Mouse (Mus musculus) adrenal gland, adult 18-20 months (tissue): ENCODE measurements around the gene Mrpl1. TPM values are rescaled to one million over a fixed set of nuclear protein-coding genes. Genes with fewer than 3 reads are reported as not detected.

Experiments used
- DNase-seq, 2 experiments: peaks; one replicate each; pipeline ENCODE4 v3.0.0; 2021 to 2022; ENCODE audit warnings: low spot score in 2 of 2
- total RNA-seq, 2 experiments: library from RNA; stranded (reverse); gene quantifications; 1 replicate in 1 of 2; 2 replicates in 1 of 2; pipeline ENCODE4 v1.2.3; 2021

Mrpl1 gene
- total RNA-seq, 2 experiments from 2014 or later: 19.6 to 20.2 TPM

- DNase-seq: no peak
Measured at GRCm38 (mm10) chr5:96201462-96202154, 7.7 kb upstream of the Mrpl1 start.

GRCm38 (mm10) chr5:96206897-96207296 is 2.4 kb upstream of the Mrpl1 start:
- DNase-seq: peak; percentile 39 to 40

GRCm38 (mm10) chr5:96207531-96207930 is 1.8 kb upstream of the Mrpl1 start:
- DNase-seq: no peak

DNA sequence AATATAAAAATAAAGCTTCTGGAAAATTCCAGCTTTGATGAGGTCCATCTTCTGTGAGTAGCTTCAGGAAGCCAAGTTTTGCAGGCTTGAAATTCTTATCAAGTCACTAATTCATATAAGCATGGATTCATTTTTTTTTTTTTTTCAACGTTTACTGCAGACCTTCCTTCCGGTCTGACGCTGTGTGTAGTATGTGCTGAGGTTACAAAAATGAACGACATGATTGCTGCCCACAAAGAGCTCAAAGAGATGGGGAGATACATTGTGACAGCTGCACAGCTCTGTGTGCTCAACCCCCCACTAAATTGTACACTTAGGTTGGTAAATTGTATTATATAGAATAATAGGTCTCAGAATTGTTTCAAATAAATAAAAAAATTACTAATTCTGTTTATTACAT is 750 bp upstream of the Mrpl1 start:
- no peak for DNase-seq

DNA sequence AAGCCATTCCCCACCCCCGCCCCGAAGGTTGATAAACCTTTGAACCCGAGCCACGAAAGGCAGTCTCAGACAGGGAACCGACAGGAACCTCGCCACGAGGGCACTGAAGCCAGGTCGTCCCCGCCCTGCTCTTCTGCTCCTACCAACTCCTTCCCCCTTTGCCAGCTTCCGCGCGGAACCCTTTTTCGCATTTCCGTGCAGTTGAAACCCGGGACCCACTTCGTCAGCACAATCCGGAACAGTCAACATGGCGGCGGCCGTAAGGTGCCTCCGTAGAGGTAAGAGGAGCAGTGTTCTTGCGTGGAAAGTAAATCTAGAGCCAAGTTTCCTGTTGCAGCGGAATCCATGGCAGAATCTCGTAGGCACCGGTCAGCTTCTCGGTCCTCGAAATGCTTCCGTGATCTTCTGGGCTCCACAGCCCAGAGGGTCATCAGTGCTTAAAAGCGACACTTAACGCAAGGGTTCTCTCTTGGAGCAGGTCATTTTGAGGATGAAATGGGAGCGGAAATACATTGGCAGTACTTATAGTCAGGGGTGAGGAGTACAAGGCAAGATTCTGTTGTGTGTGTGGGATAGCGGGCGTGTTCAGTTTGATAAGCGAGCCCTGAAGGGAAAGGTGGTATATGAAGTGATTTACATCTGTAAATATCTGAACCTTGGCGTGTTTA is 757 bp downstream of the Mrpl1 start:
- DNase-seq: peak; percentile 88

GRCm38 (mm10) chr5:96218648-96219047 is 9.4 kb downstream of the Mrpl1 start:
- DNase-seq: no peak

DNA sequence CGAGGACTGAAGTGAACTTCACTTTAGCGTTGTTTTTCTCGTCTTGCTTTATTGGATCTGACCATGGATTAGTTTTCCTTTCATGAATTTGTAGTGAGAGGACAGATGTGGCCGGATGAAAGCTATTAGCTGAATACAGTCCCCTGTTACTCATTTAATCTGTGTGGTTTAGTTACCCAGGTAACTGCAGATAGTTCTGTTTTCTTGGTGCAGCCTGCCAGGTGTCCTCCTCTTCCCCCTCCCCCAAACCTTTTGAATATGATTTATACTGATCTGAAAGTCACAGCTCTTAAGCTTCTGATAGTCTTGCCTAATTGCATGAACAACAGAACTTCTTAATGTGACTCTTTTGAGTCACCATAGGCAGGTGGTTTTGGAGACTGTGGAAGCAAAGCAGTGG is 10.2 kb downstream of the Mrpl1 start:
- no peak for DNase-seq

DNA sequence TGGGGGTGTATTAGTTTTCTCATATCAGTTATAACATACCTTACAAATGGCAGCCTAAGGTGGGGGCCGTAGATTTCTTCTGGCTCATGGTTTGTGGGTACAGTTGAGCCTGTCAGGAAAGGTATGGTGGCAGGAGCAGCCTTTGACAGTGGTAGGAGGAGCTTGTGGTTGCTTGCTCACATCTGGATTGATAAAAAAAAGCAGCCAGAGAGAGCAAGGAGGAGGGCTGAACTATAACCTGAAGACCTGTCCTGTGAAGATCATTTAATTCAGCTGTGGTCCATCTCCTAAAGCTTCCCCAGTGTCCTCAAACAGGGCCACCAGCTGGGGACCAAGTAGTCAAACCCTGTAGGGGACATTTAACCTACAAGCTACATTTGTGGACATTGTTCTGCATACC is 12.0 kb downstream of the Mrpl1 start:
- no peak for DNase-seq

GRCm38 (mm10) chr5:96221812-96222585 is 12.7 kb downstream of the Mrpl1 start:
- DNase-seq: no peak

- no peak for DNase-seq
Measured at GRCm38 (mm10) chr5:96222964-96223363, 13.7 kb downstream of the Mrpl1 start.

- no peak for DNase-seq
Measured at GRCm38 (mm10) chr5:96226490-96226889, 17.2 kb downstream of the Mrpl1 start.

DNA sequence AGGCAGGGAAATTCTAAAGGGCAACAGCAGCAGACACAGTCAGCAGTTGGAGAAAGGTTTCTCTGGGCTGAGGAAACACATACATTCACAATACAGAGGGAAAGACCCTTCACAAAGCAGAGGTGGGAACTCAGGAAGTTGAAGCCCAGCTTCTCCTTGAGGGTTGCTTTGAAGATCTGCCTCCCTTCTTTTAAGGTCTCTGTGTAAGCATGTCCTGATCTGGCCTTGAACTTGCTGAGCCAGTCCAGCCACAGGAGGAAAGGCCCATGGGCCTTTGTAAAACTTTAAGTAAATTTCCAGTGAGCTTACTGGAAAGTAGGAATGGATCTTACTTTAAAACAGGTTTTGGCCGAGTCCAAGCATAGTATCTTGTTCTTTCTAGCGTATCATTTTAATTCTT is 19.7 kb downstream of the Mrpl1 start:
- DNase-seq: no peak

- DNase-seq: no peak
Measured at GRCm38 (mm10) chr5:96238797-96239196, 29.5 kb downstream of the Mrpl1 start.

DNA sequence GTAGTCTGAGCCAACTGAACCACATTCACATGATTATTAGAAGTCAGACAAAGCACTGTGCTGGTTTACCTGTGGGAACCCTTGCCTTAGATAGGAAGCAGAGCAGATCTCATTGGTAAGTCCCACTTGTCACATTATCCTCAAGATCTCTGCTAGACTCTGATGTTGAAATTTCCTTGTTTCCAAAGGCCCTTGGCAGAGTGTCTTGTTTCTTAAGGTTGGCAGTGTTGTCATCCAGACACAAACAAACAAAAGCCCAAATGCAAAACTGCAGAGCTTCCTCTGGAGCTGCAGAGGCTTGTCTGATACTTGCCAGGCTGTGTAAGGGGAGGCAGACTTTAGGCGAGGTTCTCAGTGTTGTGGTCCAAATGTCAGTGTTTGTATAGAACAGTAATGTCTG is 31.6 kb downstream of the Mrpl1 start:
- DNase-seq: no peak

- DNase-seq: no peak
Measured at GRCm38 (mm10) chr5:96244511-96244910, 35.2 kb downstream of the Mrpl1 start.

DNA sequence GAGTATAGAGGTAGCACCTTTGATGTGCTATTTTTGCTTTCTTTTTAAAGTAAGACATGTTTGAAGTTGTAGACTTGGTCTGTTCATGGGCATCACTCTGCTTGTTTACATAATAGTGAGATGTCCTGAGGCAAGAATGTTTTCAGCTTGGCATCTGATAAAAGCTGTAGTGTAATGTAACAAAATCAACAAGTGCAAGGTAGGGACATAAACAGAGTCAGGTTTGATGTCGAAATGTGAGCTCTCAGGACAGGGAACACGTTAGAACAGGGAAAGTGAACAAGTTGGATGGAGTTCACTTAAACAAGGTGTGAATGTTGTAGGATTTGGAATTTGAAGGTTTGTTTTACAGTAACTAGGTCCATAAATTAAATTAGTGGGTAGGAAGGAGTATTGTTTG is 44.7 kb downstream of the Mrpl1 start:
- DNase-seq: no peak

DNA sequence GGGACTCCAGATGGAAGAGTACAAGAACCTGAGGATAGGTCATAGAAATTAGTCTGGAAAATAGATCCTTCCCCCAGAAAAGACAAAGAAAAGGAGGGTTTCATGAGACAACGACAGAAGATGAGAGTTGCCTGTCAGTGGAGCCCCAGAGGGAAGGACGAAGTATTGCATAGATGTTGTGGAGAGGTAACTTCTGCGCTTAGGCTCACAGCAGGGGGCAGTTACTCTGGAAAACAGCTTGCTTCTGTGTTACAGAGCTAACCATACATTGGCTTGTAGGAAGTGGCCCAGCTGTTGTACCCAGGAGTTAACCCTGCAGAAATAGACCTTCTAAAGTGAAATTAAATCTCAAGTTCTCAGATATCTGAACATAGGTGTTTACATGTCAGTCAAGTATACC is 45.9 kb downstream of the Mrpl1 start:
- DNase-seq: no peak

DNA sequence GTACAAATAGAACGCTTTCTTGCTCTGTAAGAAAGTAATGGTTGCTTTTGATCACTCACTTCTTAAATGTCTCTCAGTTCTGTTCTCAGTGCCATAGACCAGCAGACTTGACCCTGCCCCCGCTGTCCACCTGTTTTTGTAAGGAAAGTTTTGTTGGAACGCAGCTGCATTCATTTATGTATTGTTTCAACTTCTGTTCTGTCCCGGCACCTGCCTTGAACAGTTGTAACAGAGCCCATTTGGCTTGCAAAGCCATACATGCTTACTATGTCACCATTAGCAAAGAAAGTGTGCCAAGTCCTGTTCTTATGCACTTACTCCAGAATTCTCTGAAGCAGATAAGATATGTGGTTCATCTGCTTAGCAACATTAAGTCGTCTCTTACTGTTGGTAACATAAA is 48.9 kb downstream of the Mrpl1 start:
- DNase-seq: no peak

DNA sequence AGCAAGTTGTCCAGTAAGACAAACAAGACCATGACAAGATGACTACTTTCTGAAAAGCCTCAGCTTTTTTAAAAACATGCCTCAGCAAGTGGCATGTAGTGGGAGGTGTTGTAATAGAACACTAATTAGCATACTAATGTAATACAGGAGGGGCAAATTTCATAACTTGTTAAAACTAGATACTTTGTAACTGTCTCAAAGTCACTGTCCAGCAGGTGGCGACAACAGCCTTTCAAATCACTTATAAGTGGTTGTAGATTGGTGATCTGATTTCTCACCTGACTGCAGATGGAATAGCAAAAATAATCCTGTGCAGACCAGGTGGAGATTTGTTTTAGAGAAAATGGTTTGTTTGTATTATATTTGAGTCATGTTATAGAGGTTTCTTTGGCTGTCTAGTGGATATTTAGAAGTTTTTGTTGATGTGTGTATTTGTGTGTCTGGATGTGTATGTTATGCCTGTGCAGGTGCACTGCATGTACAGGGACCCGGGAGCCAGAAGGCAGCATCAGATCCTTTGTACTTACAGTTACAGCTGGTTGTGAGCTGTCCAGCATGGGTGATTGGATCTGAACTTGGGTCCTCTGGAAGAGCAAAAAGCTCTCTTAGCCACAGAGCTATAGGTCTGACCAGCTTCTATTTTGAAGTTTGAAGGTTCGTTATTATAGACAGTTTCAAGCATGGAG is 57.9 kb downstream of the Mrpl1 start:
- DNase-seq: peak; percentile 52 to 57

- DNase-seq: no peak
Measured at GRCm38 (mm10) chr5:96271070-96271469, 61.8 kb downstream of the Mrpl1 start.

GRCm38 (mm10) chr5:96305786-96306185 is 96.5 kb downstream of the Mrpl1 start:
- no peak for DNase-seq

- no peak for DNase-seq
Measured at GRCm38 (mm10) chr5:96306271-96306670, 97.0 kb downstream of the Mrpl1 start.
